Mouse (Mus musculus) myocyte (in vitro differentiated cells): ENCODE data around the gene Hip1.

ENCODE experiments used
- CEBPB ChIP-seq: IDR thresholded peaks from 2 replicates; pipeline ENCODE4 v1.6.1; 2011; ENCODE audit warnings: mild to moderate bottlenecking, moderate library complexity; ENCODE audit not compliant: poor library complexity, insufficient read depth, severe bottlenecking
- E2F4 ChIP-seq: IDR thresholded peaks from one replicate; pipeline ENCODE4 v1.6.1; 2011; ENCODE audit warnings: mild to moderate bottlenecking, control low read depth, moderate library complexity; ENCODE audit not compliant: insufficient read depth
- MAX ChIP-seq: IDR thresholded peaks from one replicate; pipeline ENCODE4 v1.6.1; 2011; ENCODE audit warnings: low read depth, mild to moderate bottlenecking, control low read depth
- MYOD1 ChIP-seq, 3 experiments: IDR thresholded peaks; one replicate each; pipeline ENCODE4 v1.6.1; 2011; ENCODE audit warnings: control low read depth in 2 of 3, low read depth in 2 of 3, mild to moderate bottlenecking in 2 of 3, moderate library complexity in 1 of 3; ENCODE audit not compliant: insufficient read length in 2 of 3, control insufficient read depth in 1 of 3
- MYOG ChIP-seq, 3 experiments: IDR thresholded peaks; one replicate each; pipeline ENCODE4 v1.6.1; 2011; ENCODE audit warnings: control low read depth in 2 of 3, low read depth in 2 of 3, mild to moderate bottlenecking in 2 of 3; ENCODE audit not compliant: insufficient read length in 2 of 3, control insufficient read depth in 1 of 3, insufficient read depth in 1 of 3
- POLR2A ChIP-seq: IDR thresholded peaks from one replicate; pipeline ENCODE4 v1.6.1; 2011; ENCODE audit warnings: low read depth, mild to moderate bottlenecking, control low read depth, moderate library complexity; ENCODE audit not compliant: insufficient read length
- POLR2AphosphoS2 ChIP-seq: IDR thresholded peaks from one replicate; pipeline ENCODE4 v1.6.1; 2011; ENCODE audit warnings: low read depth, control low read depth; ENCODE audit not compliant: insufficient read length
- REST ChIP-seq: IDR thresholded peaks from one replicate; pipeline ENCODE4 v1.6.1; 2011; ENCODE audit warnings: mild to moderate bottlenecking, control low read depth, moderate library complexity; ENCODE audit not compliant: insufficient read depth, insufficient read length
- SRF ChIP-seq: IDR thresholded peaks from one replicate; pipeline ENCODE4 v1.6.1; 2011; ENCODE audit warnings: low read depth; ENCODE audit not compliant: control insufficient read depth, insufficient read length
- TCF12 ChIP-seq: IDR thresholded peaks from one replicate; pipeline ENCODE4 v1.6.1; 2011; ENCODE audit warnings: mild to moderate bottlenecking, control low read depth; ENCODE audit not compliant: poor library complexity, insufficient read depth, severe bottlenecking
- TCF3 ChIP-seq: IDR thresholded peaks from one replicate; pipeline ENCODE4 v1.6.1; 2011; ENCODE audit warnings: low read depth, control low read depth; ENCODE audit not compliant: insufficient read length
- USF1 ChIP-seq: IDR thresholded peaks from one replicate; pipeline ENCODE4 v1.6.1; 2011; ENCODE audit warnings: low read depth, mild to moderate bottlenecking, control low read depth, moderate library complexity

DNA sequence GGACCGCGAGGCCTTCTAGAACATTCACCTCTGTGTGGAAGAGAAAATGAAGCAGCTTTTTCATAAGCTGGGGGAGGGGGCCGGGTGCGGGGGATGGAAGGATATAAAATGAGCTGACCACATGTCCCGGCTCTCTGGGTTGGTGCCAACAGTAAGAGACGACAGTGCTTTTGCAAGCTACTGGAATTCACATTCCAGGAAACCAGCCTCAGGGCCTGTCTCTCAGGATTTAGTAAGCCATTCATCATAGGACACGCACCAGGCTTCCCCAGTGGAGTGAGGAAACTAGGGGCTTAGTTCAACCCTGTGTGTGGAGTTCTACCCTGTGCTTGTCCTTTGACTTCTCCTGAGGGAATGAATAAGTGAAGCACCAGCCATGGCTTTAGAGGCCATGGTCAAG, 102.5 kb downstream of the Hip1 start:
- TF ChIP-seq POLR2AphosphoS2 (no peak), POLR2A (no peak), TCF12 (no peak), REST (no peak), E2F4 (no peak), MAX (no peak), MYOD1 (IDR thresholded peaks at IDR 0.05; ENCODE audit: control insufficient read depth in 1 of 3, insufficient read length in 2 of 3, low read depth in 2 of 3) (no peak), SRF (no peak), USF1 (no peak), MYOG (IDR thresholded peaks at IDR 0.05; ENCODE audit: control insufficient read depth in 1 of 3, insufficient read depth in 1 of 3, insufficient read length in 2 of 3, low read depth in 2 of 3) (no peak), TCF3 (no peak), CEBPB (no peak)
